Mouse (Mus musculus) midbrain, postnatal 0 days (tissue): ENCODE data around the gene Dnm3. TPM values are rescaled to one million over a fixed set of nuclear protein-coding genes. Genes with fewer than 3 reads are reported as not detected.

Experiments used
- ATAC-seq: fragments of 200-750 bp; cut with Nextera tagmentation; 2 replicates; pipeline ENCODE4 v1.8.0; 2017; ENCODE audit warnings: moderate number of reproducible peaks, mild to moderate bottlenecking, moderate TSS enrichment, moderate library complexity; ENCODE audit not compliant: low FRiP score
- DNase-seq: peaks from one replicate; pipeline ENCODE4 v3.0.0-alpha.2; 2015; ENCODE audit warnings: low spot score
- H3K27ac ChIP-seq: fragments of 300-500 bp; sonication (generic); 2 replicates; pipeline ENCODE4 v1.5.1; 2014; ENCODE audit warnings: low read depth, mild to moderate bottlenecking, low read length, mixed read lengths
- H3K27me3 ChIP-seq: fragments of 300-500 bp; sonication (generic); 2 replicates; pipeline ENCODE4 v1.6.1; 2014; ENCODE audit warnings: low read length, control low read depth, mixed read lengths; ENCODE audit not compliant: insufficient read depth
- H3K36me3 ChIP-seq: fragments of 300-500 bp; sonication (generic); 2 replicates; pipeline ENCODE4 v1.6.1; 2014; ENCODE audit warnings: low read length, control low read depth, mixed read lengths; ENCODE audit not compliant: insufficient read depth
- H3K4me1 ChIP-seq: fragments of 300-500 bp; sonication (generic); 2 replicates; pipeline ENCODE4 v1.6.1; 2014; ENCODE audit warnings: mild to moderate bottlenecking, control low read depth, antibody characterized with exemption, low read length, mixed read lengths; ENCODE audit not compliant: insufficient read depth
- H3K4me2 ChIP-seq: fragments of 300-500 bp; sonication (generic); 2 replicates; pipeline ENCODE4 v1.6.1; 2014; ENCODE audit warnings: low read depth, mild to moderate bottlenecking, low read length, mixed read lengths; ENCODE audit not compliant: poor library complexity, severe bottlenecking
- H3K4me3 ChIP-seq: fragments of 300-500 bp; sonication (generic); 2 replicates; pipeline ENCODE4 v1.5.1; 2014; ENCODE audit warnings: low read depth, mild to moderate bottlenecking, low read length, moderate library complexity
- H3K9ac ChIP-seq: fragments of 300-500 bp; sonication (generic); replicated peaks from 2 replicates; pipeline ENCODE4 v1.6.1; 2014; ENCODE audit warnings: mild to moderate bottlenecking, low read length, moderate library complexity, mixed read lengths; ENCODE audit not compliant: poor library complexity, severe bottlenecking
- H3K9me3 ChIP-seq: fragments of 300-500 bp; sonication (generic); 2 replicates; pipeline ENCODE4 v1.6.1; 2016; ENCODE audit warnings: low read length, control low read depth
- CTCF ChIP-seq: IDR thresholded peaks from 2 replicates; pipeline ENCODE4 v1.5.1; 2016; ENCODE audit warnings: antibody characterized with exemption, mild to moderate bottlenecking
- WGBS: fragments of 180-500 bp; shearing (Covaris S2); extraction: QIAGEN DNeasy Blood & Tissue Kit; methylation state at CpG from one replicate; pipeline ENCODE4 v1.1.7; 2014; 5-methylcytosine and 5-hydroxymethylcytosine counted together
- polyA plus RNA-seq: library from polyadenylated mRNA; unstranded; fragments of >200 nt; fragmentation: Nextera tagmentation; extraction: Ambion mirVana; gene quantifications from 2 replicates; pipeline ENCODE4 v1.2.1, GENCODE M21; 2015
- total RNA-seq: library from RNA; depleted of rRNA; stranded (reverse); fragments of >200 nt; gene quantifications from 2 replicates; pipeline ENCODE4 v1.2.3, GENCODE M21; 2014

Gene Dnm3
- total and polyA plus RNA-seq, 2 experiments from 2014 or later: 67.0 to 88.5 TPM

DNA sequence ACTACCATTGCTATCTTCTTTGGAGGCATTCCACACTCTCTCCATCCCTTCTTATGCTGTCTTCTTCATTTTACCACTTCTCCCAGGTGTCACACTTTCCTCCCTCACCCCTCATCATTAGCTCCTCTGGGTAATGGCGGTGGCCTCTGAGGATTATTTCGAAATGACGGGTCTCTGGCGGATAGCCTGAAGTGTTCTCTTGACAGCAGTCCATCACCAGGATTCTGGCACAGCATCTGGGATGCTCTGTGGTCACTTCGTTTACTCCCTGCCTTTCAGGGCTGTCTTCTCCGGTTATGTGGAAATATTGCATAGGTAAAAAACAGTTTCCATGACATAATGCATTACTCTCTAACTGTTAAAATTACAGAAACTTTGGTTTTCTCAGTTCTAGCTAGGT lies 55.0 kb downstream of the Dnm3 start:
- H3K36me3 ChIP-seq: no peaks in the 10 kb centered on the region
- DNase-seq: no peak
- no peak overlapping the region for H3K9ac ChIP-seq
- no peak overlapping the region for H3K4me3 ChIP-seq
- WGBS: 82% methylated on average over 6 of the region's 6 CpGs
- no peaks in the 10 kb centered on the region for H3K9me3 ChIP-seq
- H3K4me1 ChIP-seq: no peaks in the 10 kb centered on the region
- no peak overlapping the region for H3K4me2 ChIP-seq
- ATAC-seq: no peak
- no peaks in the 10 kb centered on the region for H3K27me3 ChIP-seq
- TF ChIP-seq CTCF: no peak
- H3K27ac ChIP-seq: no peak overlapping the region

DNA sequence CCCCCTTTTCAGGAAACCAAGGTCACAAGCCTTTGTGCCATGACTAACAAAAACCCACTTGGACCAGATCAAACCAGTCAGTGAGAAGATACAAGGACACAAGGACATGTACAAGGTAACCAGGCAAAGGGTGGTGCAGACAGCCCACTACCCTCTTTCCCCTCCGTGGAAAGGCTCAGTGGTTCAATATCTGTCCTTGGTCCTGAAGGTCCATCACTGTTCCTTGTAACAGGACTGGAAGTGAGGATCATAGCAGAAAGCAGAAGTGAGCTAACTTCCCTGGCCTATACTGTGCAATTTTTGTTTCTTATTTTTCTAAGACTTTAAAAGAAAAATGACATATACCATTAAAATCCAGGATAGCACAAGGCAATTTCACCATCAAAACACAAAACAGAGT lies 64.0 kb downstream of the Dnm3 start:
- no peak overlapping the region for H3K4me2 ChIP-seq
- ATAC-seq (no peak), DNase-seq (no peak)
- no peak overlapping the region for H3K27ac ChIP-seq
- 28% methylated on average over 1 of the region's 1 CpGs for WGBS
- no peak for TF ChIP-seq CTCF
- H3K4me3 ChIP-seq: no peak overlapping the region
- H3K9ac ChIP-seq: no peak overlapping the region
- H3K4me1 ChIP-seq: no peaks in the 10 kb centered on the region
- H3K9me3 ChIP-seq: no peaks in the 10 kb centered on the region
- no peaks in the 10 kb centered on the region for H3K27me3 ChIP-seq
- no peaks in the 10 kb centered on the region for H3K36me3 ChIP-seq

DNA sequence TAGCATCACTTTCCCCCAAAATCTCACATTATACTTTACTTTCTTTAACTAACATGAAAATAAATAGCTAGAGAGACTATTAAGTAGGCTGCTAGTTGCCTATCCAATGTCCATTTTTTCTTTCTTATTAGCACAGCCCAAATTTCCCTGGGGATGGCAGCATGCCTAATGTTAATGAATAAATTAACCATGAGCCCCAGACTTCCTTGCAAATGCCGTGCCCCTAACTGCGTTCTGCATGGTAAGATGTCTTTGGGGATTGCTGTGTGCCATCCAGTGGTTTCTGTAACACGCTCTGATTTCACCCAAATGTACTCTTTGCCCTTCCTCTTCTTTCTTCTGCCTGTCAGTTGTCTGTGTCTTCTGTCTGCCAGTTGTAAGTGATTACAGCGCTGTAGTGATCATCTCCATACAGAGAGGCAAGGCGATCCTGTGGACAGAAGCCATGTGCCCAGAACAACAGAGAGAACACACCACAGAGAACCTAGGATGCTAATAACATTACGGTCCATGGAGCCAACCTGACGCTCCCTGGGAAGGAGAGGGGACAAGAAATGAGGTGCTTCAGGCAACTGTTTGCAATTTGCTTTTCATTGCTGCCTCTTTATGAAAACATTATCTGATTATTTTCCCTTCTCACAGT lies 64.9 kb downstream of the Dnm3 start:
- no peaks in the 10 kb centered on the region for H3K27me3 ChIP-seq
- no peaks in the 10 kb centered on the region for H3K36me3 ChIP-seq
- no peak overlapping the region for H3K27ac ChIP-seq
- no peaks in the 10 kb centered on the region for H3K9me3 ChIP-seq
- TF ChIP-seq CTCF: no peak
- DNase-seq (peak; percentile 57), ATAC-seq (no peak)
- H3K9ac ChIP-seq: no peak overlapping the region
- H3K4me1 ChIP-seq: no peaks in the 10 kb centered on the region
- WGBS: 39% methylated on average over 7 of the region's 7 CpGs
- H3K4me2 ChIP-seq: no peak overlapping the region
- no peak overlapping the region for H3K4me3 ChIP-seq

GRCm38 (mm10) chr1:162410207-162410965 lies 67.4 kb downstream of the Dnm3 start:
- Histone ChIP-seq H3K9ac (no peak overlapping the region), H3K4me3 (no peak overlapping the region), H3K9me3 (no peaks in the 10 kb centered on the region), H3K27ac (no peak overlapping the region), H3K4me2 (no peak overlapping the region), H3K27me3 (no peaks in the 10 kb centered on the region), H3K4me1 (no peaks in the 10 kb centered on the region), H3K36me3 (0 out of 2 replicates have a peak, but pooled peaks cover 2% of the 10 kb centered on the region)
- TF ChIP-seq CTCF: no peak
- ATAC-seq (no peak), DNase-seq (no peak)
- WGBS: 45% methylated on average over 14 of the region's 14 CpGs

- DNase-seq: no peak
- WGBS: 54% methylated on average over 4 of the region's 4 CpGs
- TF ChIP-seq CTCF: no peak
Observed at GRCm38 (mm10) chr1:162394549-162394948, 83.3 kb downstream of the Dnm3 start.

More at GRCm38 (mm10) chr1:162394549-162394948, 83.3 kb downstream of the Dnm3 start:
- peaks cover 4% of the 10 kb centered on the region; the same call in 1 of the 2 replicates for H3K4me1 ChIP-seq
- no peaks in the 10 kb centered on the region for H3K9me3 ChIP-seq
- H3K27me3 ChIP-seq: no peaks in the 10 kb centered on the region
- no peak for ATAC-seq
- H3K4me3 ChIP-seq: no peak overlapping the region
- no peaks in the 10 kb centered on the region for H3K36me3 ChIP-seq
- no peak overlapping the region for H3K4me2 ChIP-seq
- 0 out of 2 replicates have a peak overlapping the region, but pooled peaks have one; percentile 6 for H3K27ac ChIP-seq
- H3K9ac ChIP-seq: no peak overlapping the region
